Mouse (Mus musculus) stomach, postnatal 0 days (tissue): Measurements from ENCODE around the gene Lif. TPM values are rescaled to one million over a fixed set of nuclear protein-coding genes. Genes with fewer than 3 reads are reported as not detected.

Experiments used
- ATAC-seq: fragments of 200-750 bp; cut with Nextera tagmentation; 2 replicates; pipeline ENCODE4 v1.8.0; 2017; ENCODE audit not compliant: low FRiP score, low TSS enrichment
- DNase-seq: peaks from one replicate; pipeline ENCODE4 v3.0.0-alpha.2; 2016; ENCODE audit warnings: low spot score
- H3K27ac ChIP-seq: fragments of 300-500 bp; sonication (generic); replicated peaks from 2 replicates; pipeline ENCODE4 v1.5.1; 2014; ENCODE audit warnings: mild to moderate bottlenecking, control low read depth
- H3K27me3 ChIP-seq: fragments of 300-500 bp; sonication (generic); 2 replicates; pipeline ENCODE4 v1.6.1; 2014; ENCODE audit warnings: low read length; ENCODE audit not compliant: control insufficient read depth, insufficient read depth
- H3K36me3 ChIP-seq: fragments of 300-500 bp; sonication (generic); 2 replicates; pipeline ENCODE4 v1.6.1; 2014; ENCODE audit warnings: low read length, mixed read lengths; ENCODE audit not compliant: control insufficient read depth, insufficient read depth
- H3K4me1 ChIP-seq: fragments of 300-500 bp; sonication (generic); replicated peaks from 2 replicates; pipeline ENCODE4 v1.6.1; 2014; ENCODE audit warnings: antibody characterized with exemption; ENCODE audit not compliant: control insufficient read depth, insufficient read depth
- H3K4me2 ChIP-seq: fragments of 300-500 bp; sonication (generic); replicated peaks from 2 replicates; pipeline ENCODE4 v1.6.1; 2014; ENCODE audit warnings: low read depth, mild to moderate bottlenecking, control low read depth, moderate library complexity
- H3K4me3 ChIP-seq: fragments of 300-500 bp; sonication (generic); 2 replicates; pipeline ENCODE4 v1.5.1; 2014; ENCODE audit warnings: low read depth, low read length, control low read depth
- H3K9ac ChIP-seq: fragments of 300-500 bp; sonication (generic); 2 replicates; pipeline ENCODE4 v1.6.1; 2014; ENCODE audit warnings: mild to moderate bottlenecking, low read length, control low read depth, mixed read lengths
- H3K9me3 ChIP-seq: fragments of 300-500 bp; sonication (generic); 2 replicates; pipeline ENCODE4 v1.6.1; 2016; ENCODE audit warnings: low read length; ENCODE audit not compliant: control insufficient read depth
- CTCF ChIP-seq: IDR thresholded peaks from 2 replicates; pipeline ENCODE4 v1.5.1; 2016; ENCODE audit warnings: antibody characterized with exemption, low read depth, mild to moderate bottlenecking, moderate library complexity
- EP300 ChIP-seq: optimal IDR thresholded peaks from 2 replicates; pipeline ENCODE3; 2016; ENCODE audit warnings: antibody characterized with exemption
- WGBS: fragments of 180-500 bp; shearing (Covaris S2); extraction: QIAGEN DNeasy Blood & Tissue Kit; methylation state at CpG from one replicate; pipeline ENCODE4 v1.1.7; 2014; 5-methylcytosine and 5-hydroxymethylcytosine counted together
- polyA plus RNA-seq: library from polyadenylated mRNA; unstranded; fragments of >200 nt; fragmentation: Nextera tagmentation; extraction: Ambion mirVana; gene quantifications from 2 replicates; pipeline ENCODE4 v1.2.1, GENCODE M21; 2015

Gene Lif
- polyA plus RNA-seq, 1 experiment from 2014 or later, result 0.61 TPM

GRCm38 (mm10) chr11:4262847-4263246, 5.5 kb downstream of the Lif start:
- 14% methylated on average over 7 of the region's 7 CpGs for WGBS
- DNase-seq (no peak), ATAC-seq (no peak)
- TF ChIP-seq CTCF, result no peak
- TF ChIP-seq EP300, result no peak
- Histone ChIP-seq H3K27ac (no peak overlapping the region), H3K9ac (no peak overlapping the region), H3K4me3 (no peak overlapping the region), H3K27me3 (no peaks in the 10 kb centered on the region; the same call in 1 of the 2 replicates), H3K36me3 (no peaks in the 10 kb centered on the region), H3K4me2 (no peak overlapping the region), H3K9me3 (no peaks in the 10 kb centered on the region), H3K4me1 (peaks cover 21% of the 10 kb centered on the region)

DNA sequence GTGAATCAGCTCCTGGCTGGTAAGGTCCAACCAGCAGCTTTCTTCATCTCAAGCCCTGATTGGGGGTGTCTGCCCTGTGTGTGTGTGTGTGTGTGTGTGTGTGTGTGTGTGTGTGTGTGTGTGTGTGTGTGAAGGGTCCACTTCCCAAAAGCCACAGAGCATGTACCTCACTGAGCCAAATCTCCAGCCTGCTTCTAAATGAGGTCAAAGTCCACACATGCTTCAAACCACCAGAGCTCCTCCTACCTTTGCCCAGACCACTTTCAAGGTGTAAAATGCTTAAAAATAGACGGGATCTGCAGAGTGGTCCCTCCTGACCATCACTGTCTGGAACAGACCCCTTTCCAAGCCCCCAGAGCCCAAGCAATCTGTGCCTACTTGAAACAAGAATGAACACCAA, 5.9 kb downstream of the Lif start:
- ATAC-seq (no peak), DNase-seq (no peak)
- H3K4me2 ChIP-seq, result no peak overlapping the region
- no peak overlapping the region for H3K9ac ChIP-seq
- H3K36me3 ChIP-seq, result no peaks in the 10 kb centered on the region
- no peak for TF ChIP-seq CTCF
- TF ChIP-seq EP300, result no peak
- H3K27ac ChIP-seq, result peak overlapping the region; percentile 56; the same call in 1 of the 2 replicates
- no peaks in the 10 kb centered on the region; the same call in 1 of the 2 replicates for H3K27me3 ChIP-seq
- WGBS, result 30% methylated on average over 1 of the region's 1 CpGs
- no peaks in the 10 kb centered on the region for H3K9me3 ChIP-seq
- peaks cover 21% of the 10 kb centered on the region for H3K4me1 ChIP-seq
- no peak overlapping the region for H3K4me3 ChIP-seq

DNA sequence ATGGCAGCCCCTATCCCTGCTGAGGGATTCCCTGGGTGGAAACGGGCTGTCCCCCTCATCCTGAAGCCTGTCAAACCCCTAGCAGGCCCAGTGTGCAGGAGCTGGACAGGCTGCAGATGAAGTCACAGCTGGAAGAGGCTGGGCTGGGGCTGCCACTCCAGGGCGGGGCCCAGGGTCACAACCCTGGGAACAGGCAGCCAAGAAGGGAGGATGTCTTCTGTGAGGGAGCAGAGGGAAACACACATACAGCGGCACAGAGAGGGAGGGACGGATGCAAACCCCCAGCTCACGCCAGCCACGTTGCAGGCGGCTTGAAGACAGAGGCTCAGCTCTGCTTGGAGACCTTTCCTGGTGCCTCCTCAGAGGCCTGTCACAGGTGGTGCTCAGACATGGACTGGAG, 6.7 kb downstream of the Lif start:
- TF ChIP-seq CTCF, result no peak
- no peak for TF ChIP-seq EP300
- H3K27me3 ChIP-seq, result no peaks in the 10 kb centered on the region; the same call in 1 of the 2 replicates
- no peak overlapping the region for H3K9ac ChIP-seq
- no peaks in the 10 kb centered on the region for H3K36me3 ChIP-seq
- H3K4me3 ChIP-seq, result no peak overlapping the region
- H3K4me1 ChIP-seq, result peaks cover 21% of the 10 kb centered on the region
- 39% methylated on average over 7 of the region's 7 CpGs for WGBS
- no peaks in the 10 kb centered on the region for H3K9me3 ChIP-seq
- ATAC-seq (peak; percentile 30), DNase-seq (peak; percentile 61)
- H3K4me2 ChIP-seq, result no peak overlapping the region
- H3K27ac ChIP-seq, result peak overlapping the region; percentile 56

- Histone ChIP-seq H3K27me3 (no peaks in the 10 kb centered on the region; the same call in 1 of the 2 replicates), H3K36me3 (no peaks in the 10 kb centered on the region), H3K9me3 (no peaks in the 10 kb centered on the region), H3K9ac (peak overlapping the region; percentile 75), H3K4me1 (peaks cover 16% of the 10 kb centered on the region; the same call in 1 of the 2 replicates), H3K4me3 (peak overlapping the region; percentile 66), H3K4me2 (peak overlapping the region; percentile 87), H3K27ac (peak overlapping the region; percentile 85)
- TF ChIP-seq EP300, result no peak
- peak; percentile 20; the same call in 1 of the 2 replicates for TF ChIP-seq CTCF
- peak; percentile 79 for ATAC-seq
- peak; percentile 79 for DNase-seq
- under 1% methylated on average over 58 of the region's 61 CpGs for WGBS
Measured at GRCm38 (mm10) chr11:4266271-4267201, 9.2 kb downstream of the Lif start.

DNA sequence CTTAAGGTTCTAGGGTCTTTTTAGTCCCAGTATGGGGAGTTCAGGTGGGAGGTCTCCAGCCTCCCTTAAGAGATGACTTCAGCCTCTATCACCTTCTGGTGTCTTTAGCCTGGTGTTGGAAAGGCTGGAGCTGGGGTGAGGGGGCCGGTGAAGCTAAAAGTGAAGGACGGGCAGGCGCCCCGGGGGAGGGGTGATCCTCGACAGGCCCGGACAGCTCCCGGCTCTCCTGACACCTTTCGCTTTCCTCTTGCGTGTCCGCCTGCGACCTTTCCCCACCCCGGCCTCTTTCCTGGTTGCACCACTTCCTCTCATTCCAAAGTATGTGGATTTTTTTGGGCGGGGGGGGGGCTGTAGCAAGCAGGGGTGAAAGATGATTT, 9.8 kb downstream of the Lif start:
- Histone ChIP-seq H3K9me3 (no peaks in the 10 kb centered on the region), H3K4me2 (peak overlapping the region; percentile 87), H3K4me3 (peak overlapping the region; percentile 66), H3K27me3 (no peaks in the 10 kb centered on the region; the same call in 1 of the 2 replicates), H3K27ac (no peak overlapping the region; the same call in 1 of the 2 replicates), H3K4me1 (peaks cover 15% of the 10 kb centered on the region; the same call in 1 of the 2 replicates), H3K9ac (peak overlapping the region; percentile 75), H3K36me3 (no peaks in the 10 kb centered on the region)
- no peak for ATAC-seq
- no peak for DNase-seq
- WGBS, result 5% methylated on average over 13 of the region's 13 CpGs
- TF ChIP-seq CTCF, result no peak
- TF ChIP-seq EP300, result no peak

- H3K4me3 ChIP-seq, result no peak overlapping the region
- H3K4me1 ChIP-seq, result peaks cover 12% of the 10 kb centered on the region; the same call in 1 of the 2 replicates
- H3K9me3 ChIP-seq, result no peaks in the 10 kb centered on the region
- TF ChIP-seq EP300, result no peak
- no peak for TF ChIP-seq CTCF
- H3K27me3 ChIP-seq, result no peaks in the 10 kb centered on the region; the same call in 1 of the 2 replicates
- DNase-seq (no peak), ATAC-seq (no peak)
- H3K4me2 ChIP-seq, result no peak overlapping the region
- WGBS, result 94% methylated on average over 6 of the region's 6 CpGs
- no peak overlapping the region for H3K9ac ChIP-seq
- no peaks in the 10 kb centered on the region for H3K36me3 ChIP-seq
- no peak overlapping the region for H3K27ac ChIP-seq
Measured at GRCm38 (mm10) chr11:4268500-4268899, 11.1 kb downstream of the Lif start.
